Mouse (Mus musculus) layer of hippocampus, adult 18-20 months (tissue): ENCODE data around the gene Pdk3. TPM values are rescaled to one million over a fixed set of nuclear protein-coding genes. Genes with fewer than 3 reads are reported as not detected.

Experiments
- total RNA-seq, 2 experiments: library from RNA; stranded (reverse); gene quantifications; 2 replicates each; pipeline ENCODE4 v1.2.3; 2021

Pdk3 gene
- total RNA-seq, 2 experiments from 2014 or later = 42.8 to 46.5 TPM

Other genes with a start within 250 kb of the Pdk3 start
- gene Pola1, start 200.0 kb downstream of the Pdk3 start, total RNA-seq = 10 to 100 TPM in 1 of 2 experiments, 1 to 10 TPM in 1; 6.8 to 10.1 TPM
- 10 to 100 TPM; 25.5 to 29.7 TPM for gene Pcyt1b, start 177.3 kb downstream of the Pdk3 start, total RNA-seq
- gene AU015836, start 136.5 kb upstream of the Pdk3 start, total RNA-seq = not detected